Mouse (Mus musculus) heart, postnatal 0 days (tissue): ENCODE data around the gene Ube2c.
A peak's percentile ranks its signal among the peaks of the same experiment; 100 is the strongest.

Experiments
- CTCF ChIP-seq: IDR thresholded peaks from 2 replicates; pipeline ENCODE4 v1.5.1; 2016; ENCODE audit warnings: antibody characterized with exemption, control low read depth, low read depth
- EP300 ChIP-seq: IDR thresholded peaks from 2 replicates; pipeline ENCODE4 v1.6.1; 2016; ENCODE audit warnings: antibody characterized with exemption, low read depth

DNA sequence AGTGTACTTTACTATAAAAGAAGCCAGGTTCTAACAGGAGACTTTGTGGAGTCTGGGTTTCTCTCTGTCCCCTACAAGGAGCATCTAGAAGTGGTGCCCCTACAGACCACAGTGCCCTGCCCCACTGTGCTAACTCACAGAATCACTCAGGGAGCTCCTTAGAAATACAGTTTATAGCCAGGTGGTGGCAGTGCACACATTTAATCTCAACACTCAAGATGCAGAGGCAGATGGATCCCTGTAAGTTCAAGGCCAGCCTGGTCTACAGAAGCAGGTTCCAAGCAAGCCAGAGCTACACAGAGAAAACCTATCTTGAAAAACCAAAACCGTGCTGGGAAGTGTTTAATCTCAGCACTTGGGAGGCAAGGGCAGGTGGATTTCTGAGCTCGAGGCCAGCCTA is 24.1 kb downstream of the Ube2c start:
- TF ChIP-seq CTCF (peak; percentile 9; the same call in 1 of the 2 replicates), EP300 (no peak)
